Mouse (Mus musculus): Measurements from ENCODE around the gene Prg2.

GRCm38 (mm10) chr2:85014588-85014982, 34.3 kb downstream of the Prg2 start:
- TF ChIP-seq CTCF (IDR thresholded peaks at IDR 0.05; ENCODE audit: borderline replicate concordance, extremely low read depth, insufficient read depth, insufficient read length) (no peak), POLR2A (IDR thresholded peaks at IDR 0.05; ENCODE audit: borderline replicate concordance, extremely low read depth, insufficient read depth, insufficient read length, poor library complexity, severe bottlenecking) (no peak)
